Mouse (Mus musculus): ENCODE results near the gene Zfand6. TPM values are rescaled to one million over a fixed set of nuclear protein-coding genes. Genes with fewer than 3 reads are reported as not detected.

The Zfand6 gene
- polyA plus RNA-seq, 1 experiment: 287 TPM

DNA sequence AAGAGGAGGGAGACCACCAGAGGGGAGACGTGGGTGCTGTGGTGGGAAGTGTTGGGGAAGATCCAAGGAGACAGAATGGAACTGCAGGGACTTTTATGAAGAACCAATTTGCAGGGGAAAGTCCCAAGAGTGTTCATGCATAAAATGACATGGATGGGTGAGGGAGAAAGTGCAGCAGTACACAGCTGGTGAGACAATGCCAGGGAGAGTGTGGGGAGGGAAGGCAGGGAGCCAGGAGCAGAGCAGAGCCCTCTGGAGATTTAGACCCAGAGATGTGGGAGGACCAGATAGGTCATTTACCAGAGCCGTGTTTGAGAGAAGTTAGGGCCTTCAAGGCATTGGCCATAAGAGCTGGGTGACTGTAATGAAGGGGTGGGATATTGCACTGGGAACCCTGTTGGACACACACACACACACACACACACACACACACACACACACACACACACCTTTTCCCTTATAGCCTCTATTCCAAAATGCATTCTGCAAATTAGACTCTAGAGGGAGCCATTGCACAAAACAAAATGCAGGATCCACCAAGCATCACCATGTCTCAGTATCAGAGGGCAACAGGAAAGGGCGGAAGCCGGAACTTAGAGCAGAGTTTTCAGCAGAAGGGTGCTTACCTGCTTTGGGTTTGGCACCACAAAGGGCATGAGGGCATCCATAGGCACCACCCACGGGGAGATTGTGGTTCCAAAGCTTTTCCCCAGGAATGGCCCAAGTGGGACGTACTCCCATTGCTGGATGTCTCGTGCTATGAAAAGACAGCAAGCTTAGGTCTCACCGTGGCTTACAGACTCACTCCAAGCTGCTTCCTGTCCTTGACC lies 95.5 kb downstream of the Zfand6 start:
- no peaks in the 10 kb centered on the region for H3K36me3 ChIP-seq (ENCODE audit: control insufficient read depth, insufficient read depth, low read length)
- H3K27ac ChIP-seq (ENCODE audit: control insufficient read depth, insufficient read depth, low read depth, low read length): no peak overlapping the region
- no peak; the same call in 1 of the 2 replicates for TF ChIP-seq CTCF (IDR thresholded peaks at IDR 0.05; ENCODE audit: control insufficient read depth, insufficient read depth, insufficient replicate concordance, low read depth, low read length)
- TF ChIP-seq POLR2A (IDR thresholded peaks at IDR 0.05; ENCODE audit: control insufficient read depth, low read depth, low read length): no peak
- H3K4me1 ChIP-seq (ENCODE audit: control insufficient read depth, insufficient read depth, low read length): no peaks in the 10 kb centered on the region
- H3K4me3 ChIP-seq (ENCODE audit: control insufficient read depth, low read depth, low read length): no peak overlapping the region
- no peaks in the 10 kb centered on the region for H3K27me3 ChIP-seq (ENCODE audit: control insufficient read depth, insufficient read depth, low read length)

DNA sequence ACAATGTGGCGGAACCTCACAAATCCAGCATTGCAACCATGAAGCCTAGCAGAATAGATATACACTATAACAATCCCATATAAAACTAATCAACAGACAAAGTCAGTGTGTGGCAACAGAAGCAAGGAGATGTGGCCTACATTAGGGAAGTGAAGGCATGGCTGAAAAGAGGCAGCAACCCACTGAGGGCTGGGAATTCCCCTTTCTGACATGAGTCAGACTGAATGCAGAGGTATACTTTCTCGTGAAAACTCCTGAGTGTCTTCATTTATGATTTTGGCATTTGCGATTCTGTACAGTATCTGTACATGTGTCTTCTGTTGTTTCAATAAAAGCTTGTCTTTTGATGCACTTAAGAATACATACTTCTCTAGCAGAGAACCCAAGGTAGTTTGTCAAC lies 98.4 kb downstream of the Zfand6 start:
- Histone ChIP-seq H3K27ac (ENCODE audit: control insufficient read depth, insufficient read depth, low read depth, low read length) (no peak overlapping the region), H3K36me3 (ENCODE audit: control insufficient read depth, insufficient read depth, low read length) (no peaks in the 10 kb centered on the region), H3K27me3 (ENCODE audit: control insufficient read depth, insufficient read depth, low read length) (no peaks in the 10 kb centered on the region), H3K4me1 (ENCODE audit: control insufficient read depth, insufficient read depth, low read length) (no peaks in the 10 kb centered on the region), H3K4me3 (ENCODE audit: control insufficient read depth, low read depth, low read length) (no peak overlapping the region)
- no peak for TF ChIP-seq POLR2A (IDR thresholded peaks at IDR 0.05; ENCODE audit: control insufficient read depth, low read depth, low read length)
- no peak for TF ChIP-seq CTCF (IDR thresholded peaks at IDR 0.05; ENCODE audit: control insufficient read depth, insufficient read depth, insufficient replicate concordance, low read depth, low read length)

DNA sequence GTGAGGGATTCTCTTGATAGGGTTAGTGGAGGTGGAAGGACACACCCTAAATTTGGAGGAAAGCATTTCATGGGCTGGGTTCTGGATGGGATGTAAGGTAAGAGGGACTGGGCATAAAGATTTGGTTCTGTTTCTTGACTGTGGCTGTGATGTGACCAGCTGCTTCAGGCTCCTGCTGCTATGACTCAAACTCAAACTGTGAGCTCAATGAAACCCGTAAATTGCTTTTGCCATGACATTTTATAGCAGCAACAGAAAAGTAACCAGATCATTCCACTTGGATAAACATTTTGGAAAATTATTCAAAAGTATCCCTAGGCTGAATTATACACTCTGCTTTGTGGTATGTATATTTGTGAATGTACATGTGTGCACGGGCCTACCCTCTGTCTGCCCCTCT lies 99.1 kb downstream of the Zfand6 start:
- Histone ChIP-seq H3K4me1 (ENCODE audit: control insufficient read depth, insufficient read depth, low read length) (no peaks in the 10 kb centered on the region), H3K27me3 (ENCODE audit: control insufficient read depth, insufficient read depth, low read length) (no peaks in the 10 kb centered on the region), H3K4me3 (ENCODE audit: control insufficient read depth, low read depth, low read length) (no peak overlapping the region), H3K27ac (ENCODE audit: control insufficient read depth, insufficient read depth, low read depth, low read length) (no peak overlapping the region), H3K36me3 (ENCODE audit: control insufficient read depth, insufficient read depth, low read length) (no peaks in the 10 kb centered on the region)
- TF ChIP-seq POLR2A (IDR thresholded peaks at IDR 0.05; ENCODE audit: control insufficient read depth, low read depth, low read length) (no peak), CTCF (IDR thresholded peaks at IDR 0.05; ENCODE audit: control insufficient read depth, insufficient read depth, insufficient replicate concordance, low read depth, low read length) (no peak)

DNA sequence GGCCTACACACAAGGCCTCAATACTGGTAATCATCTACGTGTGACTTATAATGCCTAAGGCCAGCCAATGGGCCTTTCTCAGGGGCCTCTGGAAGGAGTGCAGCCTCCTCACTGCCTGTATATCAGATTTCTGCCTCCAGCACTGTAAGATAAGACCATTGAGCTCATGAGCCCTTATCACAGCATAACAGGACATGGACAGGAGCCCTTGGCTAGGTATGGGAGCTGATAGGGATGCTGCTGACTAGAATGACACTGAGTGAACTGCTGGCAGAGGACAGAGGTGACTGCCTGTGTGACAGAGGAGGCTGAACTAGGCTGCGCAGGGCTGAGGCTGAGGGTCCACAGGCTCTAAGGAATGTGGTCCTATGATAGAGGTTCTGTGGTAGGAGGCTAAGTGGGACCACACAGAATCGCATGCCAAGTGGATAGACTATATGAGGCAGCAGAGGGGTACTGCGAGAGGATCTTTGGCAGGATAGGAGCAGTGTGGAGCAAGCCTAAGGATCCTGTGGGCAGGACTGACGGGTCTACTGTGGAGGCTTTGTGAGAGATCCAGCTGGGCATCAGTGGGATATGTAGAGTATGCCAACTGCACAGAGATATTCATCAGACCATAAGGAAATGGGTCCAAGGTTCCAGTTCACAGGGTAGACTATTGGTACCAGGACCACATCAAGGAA lies 102.5 kb downstream of the Zfand6 start:
- Histone ChIP-seq H3K27me3 (ENCODE audit: control insufficient read depth, insufficient read depth, low read length) (no peaks in the 10 kb centered on the region), H3K4me3 (ENCODE audit: control insufficient read depth, low read depth, low read length) (no peak overlapping the region), H3K4me1 (ENCODE audit: control insufficient read depth, insufficient read depth, low read length) (no peaks in the 10 kb centered on the region), H3K36me3 (ENCODE audit: control insufficient read depth, insufficient read depth, low read length) (no peaks in the 10 kb centered on the region), H3K27ac (ENCODE audit: control insufficient read depth, insufficient read depth, low read depth, low read length) (no peak overlapping the region)
- no peak for TF ChIP-seq CTCF (IDR thresholded peaks at IDR 0.05; ENCODE audit: control insufficient read depth, insufficient read depth, insufficient replicate concordance, low read depth, low read length)
- no peak for TF ChIP-seq POLR2A (IDR thresholded peaks at IDR 0.05; ENCODE audit: control insufficient read depth, low read depth, low read length)

DNA sequence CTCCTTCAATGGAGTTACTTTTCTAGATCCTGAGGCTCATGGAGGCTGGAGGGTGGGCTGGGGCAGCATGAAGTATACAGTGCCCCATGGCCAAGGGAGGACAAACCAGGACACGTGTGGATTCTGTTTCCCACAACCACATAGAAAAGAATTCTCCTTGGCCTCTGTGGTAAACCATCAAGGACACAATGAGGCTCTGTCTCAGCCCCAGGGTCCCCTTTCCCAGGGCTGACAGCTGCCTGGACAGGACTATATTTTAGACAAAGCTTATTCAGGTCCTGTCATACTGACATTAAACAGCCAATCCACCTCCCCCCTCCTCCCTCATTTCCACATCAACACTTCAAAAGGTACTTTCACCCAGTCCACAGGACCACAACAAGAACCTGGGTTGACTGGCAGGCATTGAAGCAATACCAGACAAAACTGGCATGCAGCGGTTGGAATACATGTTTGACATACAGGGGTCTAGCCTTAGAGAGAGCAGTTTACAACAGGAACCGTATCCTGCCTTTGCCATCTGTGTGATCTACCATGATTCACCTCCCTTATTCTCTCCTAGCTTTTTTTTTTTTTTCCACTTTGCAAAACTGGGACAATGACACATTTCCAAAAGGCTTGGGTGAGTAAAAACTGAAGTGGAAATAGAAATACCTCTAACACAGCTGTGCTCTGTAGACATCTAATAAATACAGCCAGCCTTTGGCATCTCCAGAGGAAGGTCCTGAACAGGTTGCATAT lies 103.2 kb downstream of the Zfand6 start:
- Histone ChIP-seq H3K27me3 (ENCODE audit: control insufficient read depth, insufficient read depth, low read length) (no peaks in the 10 kb centered on the region), H3K27ac (ENCODE audit: control insufficient read depth, insufficient read depth, low read depth, low read length) (no peak overlapping the region)
- no peak for TF ChIP-seq POLR2A (IDR thresholded peaks at IDR 0.05; ENCODE audit: control insufficient read depth, low read depth, low read length)
- no peak for TF ChIP-seq CTCF (IDR thresholded peaks at IDR 0.05; ENCODE audit: control insufficient read depth, insufficient read depth, insufficient replicate concordance, low read depth, low read length)

DNA sequence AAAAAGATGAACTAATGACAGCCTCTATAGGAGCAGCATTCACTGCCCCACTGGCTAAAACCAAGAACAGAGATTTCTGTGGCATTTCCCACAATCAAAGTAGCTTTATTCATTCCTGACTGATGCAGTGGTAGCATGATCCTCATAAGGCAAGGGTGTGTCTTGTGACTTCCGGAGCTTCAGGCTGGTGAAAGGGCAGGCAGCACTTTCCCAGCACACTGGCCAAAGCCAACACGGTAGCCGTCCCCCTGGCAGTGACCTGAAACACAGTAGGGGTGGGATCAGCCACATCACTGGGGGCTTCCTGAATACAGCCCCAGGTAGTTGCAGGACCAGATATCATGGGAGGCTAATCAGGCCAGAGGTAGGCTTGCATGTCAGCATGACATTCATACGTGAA lies 104.7 kb downstream of the Zfand6 start:
- no peak overlapping the region for H3K4me3 ChIP-seq (ENCODE audit: control insufficient read depth, low read depth, low read length)
- H3K36me3 ChIP-seq (ENCODE audit: control insufficient read depth, insufficient read depth, low read length): no peaks in the 10 kb centered on the region
- H3K27me3 ChIP-seq (ENCODE audit: control insufficient read depth, insufficient read depth, low read length): no peaks in the 10 kb centered on the region
- TF ChIP-seq POLR2A (IDR thresholded peaks at IDR 0.05; ENCODE audit: control insufficient read depth, low read depth, low read length): no peak
- no peak for TF ChIP-seq CTCF (IDR thresholded peaks at IDR 0.05; ENCODE audit: control insufficient read depth, insufficient read depth, insufficient replicate concordance, low read depth, low read length)
- H3K4me1 ChIP-seq (ENCODE audit: control insufficient read depth, insufficient read depth, low read length): no peaks in the 10 kb centered on the region
- no peak overlapping the region for H3K27ac ChIP-seq (ENCODE audit: control insufficient read depth, insufficient read depth, low read depth, low read length)

More for the DNA sequence above, 103.2 kb downstream of the Zfand6 start:
- Histone ChIP-seq H3K36me3 (ENCODE audit: control insufficient read depth, insufficient read depth, low read length) (no peaks in the 10 kb centered on the region), H3K4me1 (ENCODE audit: control insufficient read depth, insufficient read depth, low read length) (no peaks in the 10 kb centered on the region), H3K4me3 (ENCODE audit: control insufficient read depth, low read depth, low read length) (no peak overlapping the region)

DNA sequence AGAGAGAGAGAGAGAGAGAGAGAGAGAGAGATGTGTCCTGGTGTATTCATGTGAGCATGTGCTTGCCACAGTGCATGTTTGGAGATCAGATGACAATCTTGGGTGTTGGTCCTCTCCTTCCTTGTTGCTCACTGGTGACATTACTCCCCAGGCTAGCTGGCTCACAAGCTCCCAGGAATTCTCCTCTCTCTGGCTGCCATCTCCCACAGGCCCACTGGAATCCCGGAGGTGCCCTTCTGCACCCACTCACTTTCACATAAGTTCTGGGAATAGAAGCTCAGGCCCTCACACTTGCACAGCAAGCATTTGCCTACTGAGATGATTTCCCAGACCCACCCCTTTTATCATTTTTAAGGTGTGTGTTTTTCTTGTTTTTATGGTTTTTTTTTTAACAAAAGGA lies 110.0 kb downstream of the Zfand6 start:
- TF ChIP-seq CTCF (IDR thresholded peaks at IDR 0.05; ENCODE audit: control insufficient read depth, insufficient read depth, insufficient replicate concordance, low read depth, low read length): no peak
- no peak for TF ChIP-seq POLR2A (IDR thresholded peaks at IDR 0.05; ENCODE audit: control insufficient read depth, low read depth, low read length)
- no peaks in the 10 kb centered on the region for H3K36me3 ChIP-seq (ENCODE audit: control insufficient read depth, insufficient read depth, low read length)
- H3K27ac ChIP-seq (ENCODE audit: control insufficient read depth, insufficient read depth, low read depth, low read length): no peak overlapping the region
- no peak overlapping the region for H3K4me3 ChIP-seq (ENCODE audit: control insufficient read depth, low read depth, low read length)
- H3K27me3 ChIP-seq (ENCODE audit: control insufficient read depth, insufficient read depth, low read length): no peaks in the 10 kb centered on the region
- no peaks in the 10 kb centered on the region for H3K4me1 ChIP-seq (ENCODE audit: control insufficient read depth, insufficient read depth, low read length)

Data from testis, adult 2 months (tissue).